Mouse (Mus musculus) small intestine, adult 2 months (tissue): Measurements from ENCODE around the gene Mdga1.

Experiments
- CTCF ChIP-seq: fragments of 200-500 bp; IDR thresholded peaks from 2 replicates; pipeline ENCODE4 v1.5.1; 2012; ENCODE audit warnings: low read depth, mild to moderate bottlenecking, control low read depth, inconsistent platforms, low read length, moderate library complexity, mixed read lengths; ENCODE audit not compliant: insufficient replicate concordance, insufficient read length; ENCODE audit errors: extremely low read depth
- POLR2A ChIP-seq: fragments of 200-500 bp; IDR thresholded peaks from 2 replicates; pipeline ENCODE4 v1.6.1; 2012; ENCODE audit warnings: low read depth, mild to moderate bottlenecking, control low read depth, inconsistent platforms, low read length, moderate library complexity

DNA sequence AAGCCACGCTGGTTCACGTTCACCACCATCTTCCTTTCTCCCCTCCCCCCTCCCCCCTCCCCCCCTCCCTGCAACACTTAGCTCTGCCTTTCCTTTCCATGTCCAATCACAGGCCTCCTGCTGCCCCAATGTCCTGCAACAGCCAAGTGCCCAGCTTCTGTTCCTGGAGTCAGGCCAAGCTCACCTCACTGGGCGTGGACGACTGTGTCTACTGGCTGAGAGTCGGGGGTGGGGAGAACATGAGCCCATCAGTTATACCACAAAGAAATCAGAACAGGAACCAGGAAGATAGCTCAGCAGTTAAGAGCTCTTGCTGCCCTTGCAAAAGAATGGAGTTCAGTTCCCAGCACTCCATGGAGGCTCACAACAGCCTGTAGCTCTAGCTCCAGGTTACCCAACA is 15.6 kb downstream of the Mdga1 start:
- no peak for TF ChIP-seq CTCF
- TF ChIP-seq POLR2A: no peak
